In genomic region chr11:86983056-86983455, GRCm38 (mm10) we compare ENCODE assay signal across 24 mouse cellular contexts. TPM values are rescaled to one million over a fixed set of nuclear protein-coding genes. Genes with fewer than 3 reads are reported as not detected.
DNase-seq lines count a peak whose midpoint lies in the region; ATAC-seq and TF ChIP-seq lines count a peak whose summit lies in the region.
"Had no signal": no experiment of that assay in that cellular context is flagged by ENCODE, and none has a peak within 500 bp of the region (broad histone marks: within the 10 kb centered on the region; RNA-seq: fewer than 3 reads in every experiment).

No protein-coding gene starts in this region.

- H3K36me3 ChIP-seq in forebrain, embryonic 13.5 days (ENCODE audit: poor library complexity, severe bottlenecking), result no peaks in the 10 kb centered on the region; the same call in 1 of the 2 replicates
- H3K36me3 ChIP-seq in forebrain, embryonic 15.5 days, result no peaks in the 10 kb centered on the region
- H3K36me3 ChIP-seq in limb, embryonic 13.5 days, result no peaks in the 10 kb centered on the region; the same call in 1 of the 2 replicates
- no peaks in the 10 kb centered on the region for H3K36me3 ChIP-seq in limb, embryonic 10.5 days
- H3K36me3 ChIP-seq in midbrain, embryonic 15.5 days (replicated peaks), result no peaks in the 10 kb centered on the region
- H3K36me3 ChIP-seq: liver, embryonic 13.5 days; neural tube, embryonic 12.5 days had no signal

- no peak overlapping the region for H3K9ac ChIP-seq in forebrain, embryonic 13.5 days
- H3K9ac ChIP-seq in forebrain, embryonic 15.5 days (replicated peaks), result no peak overlapping the region
- H3K9ac ChIP-seq in limb, embryonic 13.5 days, result no peak overlapping the region
- H3K9ac ChIP-seq in midbrain, embryonic 15.5 days, result no peak overlapping the region
- H3K9ac ChIP-seq: heart, embryonic 12.5 days; liver, embryonic 13.5 days; neural tube, embryonic 12.5 days had no signal

- no peaks in the 10 kb centered on the region for H3K27me3 ChIP-seq in forebrain, embryonic 13.5 days
- no peaks in the 10 kb centered on the region for H3K27me3 ChIP-seq in forebrain, embryonic 15.5 days
- no peaks in the 10 kb centered on the region for H3K27me3 ChIP-seq in limb, embryonic 13.5 days
- H3K27me3 ChIP-seq in limb, embryonic 10.5 days (ENCODE audit: low read depth, poor library complexity, severe bottlenecking), result no peaks in the 10 kb centered on the region
- no peaks in the 10 kb centered on the region for H3K27me3 ChIP-seq in midbrain, embryonic 15.5 days (replicated peaks)
- H3K27me3 ChIP-seq: heart, embryonic 12.5 days; liver, embryonic 13.5 days; neural tube, embryonic 12.5 days had no signal

- no peaks in the 10 kb centered on the region for H3K9me3 ChIP-seq in forebrain, embryonic 13.5 days (replicated peaks)
- no peaks in the 10 kb centered on the region for H3K9me3 ChIP-seq in forebrain, embryonic 15.5 days
- no peaks in the 10 kb centered on the region for H3K9me3 ChIP-seq in limb, embryonic 13.5 days
- H3K9me3 ChIP-seq in limb, embryonic 10.5 days (replicated peaks), result no peaks in the 10 kb centered on the region
- no peaks in the 10 kb centered on the region for H3K9me3 ChIP-seq in midbrain, embryonic 15.5 days
- H3K9me3 ChIP-seq: heart, embryonic 12.5 days; liver, embryonic 13.5 days; neural tube, embryonic 12.5 days had no signal

- H3K27ac ChIP-seq in forebrain, embryonic 13.5 days, result peak overlapping the region; percentile 31
- no peak overlapping the region for H3K27ac ChIP-seq in forebrain, embryonic 15.5 days (replicated peaks)
- H3K27ac ChIP-seq in limb, embryonic 13.5 days, result peak overlapping the region; percentile 28; the same call in 1 of the 2 replicates
- no peak overlapping the region for H3K27ac ChIP-seq in limb, embryonic 10.5 days
- peak overlapping the region; percentile 34 for H3K27ac ChIP-seq in midbrain, embryonic 15.5 days
- H3K27ac ChIP-seq: liver, embryonic 13.5 days; neural tube, embryonic 12.5 days; stomach, postnatal 0 days had no signal

- no peak for ATAC-seq in forebrain, embryonic 13.5 days
- no peak for ATAC-seq in forebrain, embryonic 15.5 days (replicated peaks)
- no peak for ATAC-seq in limb, embryonic 13.5 days (ENCODE audit: low FRiP score, low read depth)
- ATAC-seq in midbrain, embryonic 15.5 days (replicated peaks), result no peak
- ATAC-seq: CD4-positive, CD25-positive, alpha-beta regulatory T cell, adult 4 months; forebrain, embryonic 16.5 days; intestine, postnatal 0 days had no signal

- no peak overlapping the region for H3K4me3 ChIP-seq in forebrain, embryonic 13.5 days
- no peak overlapping the region for H3K4me3 ChIP-seq in forebrain, embryonic 15.5 days
- H3K4me3 ChIP-seq in limb, embryonic 13.5 days, result no peak overlapping the region
- H3K4me3 ChIP-seq in limb, embryonic 10.5 days, result no peak overlapping the region
- no peak overlapping the region for H3K4me3 ChIP-seq in midbrain, embryonic 15.5 days
- H3K4me3 ChIP-seq: heart, embryonic 12.5 days; liver, embryonic 13.5 days; neural tube, embryonic 12.5 days had no signal

- DNase-seq in limb, embryonic 10.5 days (ENCODE audit: low spot score), result no peak
- peak; percentile 73 for DNase-seq in brain, embryonic 14.5 days (ENCODE audit: low read depth)
- no peak for DNase-seq in kidney, postnatal 4 days
- DNase-seq: adrenal gland, postnatal 25 days; cerebellum, adult 9-10 months; gastrocnemius, postnatal 10 days; heart, postnatal 14 days; kidney, postnatal 25 days; liver, embryonic 13.5 days; lung, adult 2 months; lung, postnatal 14 days; right cerebral cortex, adult 18-20 months; thymus, adult 2 months; thymus, postnatal 4 days had no signal

- TF ChIP-seq CTCF in brain, embryonic 14.5 days (IDR thresholded peaks at IDR 0.05; ENCODE audit: borderline replicate concordance, extremely low read depth, insufficient read depth, insufficient read length), result no peak

- 23% methylated on average over 6 of the region's 6 CpGs for WGBS in forebrain, embryonic 13.5 days
- WGBS in forebrain, embryonic 15.5 days, result 28% methylated on average over 6 of the region's 6 CpGs
- 58% methylated on average over 6 of the region's 6 CpGs for WGBS in limb, embryonic 13.5 days
- 78% methylated on average over 6 of the region's 6 CpGs for WGBS in limb, embryonic 10.5 days
- WGBS in midbrain, embryonic 15.5 days, result 19% methylated on average over 6 of the region's 6 CpGs

- TF ChIP-seq POLR2A in brain, embryonic 14.5 days (IDR thresholded peaks at IDR 0.05; ENCODE audit: borderline replicate concordance, extremely low read depth, insufficient read depth, insufficient read length, poor library complexity, severe bottlenecking), result no peak

- H3K4me2 ChIP-seq in forebrain, embryonic 13.5 days, result no peak overlapping the region
- no peak overlapping the region for H3K4me2 ChIP-seq in forebrain, embryonic 15.5 days (replicated peaks)
- no peak overlapping the region for H3K4me2 ChIP-seq in limb, embryonic 13.5 days (replicated peaks)
- H3K4me2 ChIP-seq in midbrain, embryonic 15.5 days, result no peak overlapping the region
- H3K4me2 ChIP-seq: heart, embryonic 12.5 days; liver, embryonic 13.5 days; neural tube, embryonic 12.5 days had no signal

- H3K4me1 ChIP-seq in forebrain, embryonic 13.5 days, result peaks cover 20% of the 10 kb centered on the region
- no peaks in the 10 kb centered on the region for H3K4me1 ChIP-seq in forebrain, embryonic 15.5 days
- peaks cover 36% of the 10 kb centered on the region for H3K4me1 ChIP-seq in limb, embryonic 13.5 days
- no peaks in the 10 kb centered on the region for H3K4me1 ChIP-seq in limb, embryonic 10.5 days
- H3K4me1 ChIP-seq in midbrain, embryonic 15.5 days, result peaks cover 14% of the 10 kb centered on the region

RNA-seq across cellular contexts. Expression of gene Ypel2, which starts 10.5 kb away (rescaled TPM):
- 7.4 and 7.7 TPM in 2 replicates for polyA plus RNA-seq in forebrain, embryonic 13.5 days (2015; fragmentation: Nextera tagmentation; extraction: Ambion mirVana)
- polyA plus RNA-seq in forebrain, embryonic 15.5 days (2015; fragmentation: Nextera tagmentation; extraction: Ambion mirVana), result 8.1 and 8.3 TPM in 2 replicates
- 11.6 and 12.5 TPM in 2 replicates for polyA plus RNA-seq in limb, embryonic 13.5 days (2015; fragmentation: Nextera tagmentation; extraction: Ambion mirVana)
- 3.0 and 5.5 TPM in 2 replicates for polyA plus RNA-seq in limb, embryonic 10.5 days (2016; fragmentation: Nextera tagmentation; extraction: Ambion mirVana)
- polyA plus RNA-seq in brain, embryonic 14.5 days (2012; rRNA removed), result 6.3 and 6.6 TPM in 2 replicates
- polyA plus RNA-seq in midbrain, embryonic 15.5 days (2015; fragmentation: Nextera tagmentation; extraction: Ambion mirVana), result 6.6 and 6.8 TPM in 2 replicates

Comparison
In these comparisons a context has a peak if more than half of its experiments do, and no peak if none do; other contexts are left out.
1. H3K27ac ChIP-seq: peak in forebrain, embryonic 13.5 days (single experiment), limb, embryonic 13.5 days (single experiment) and midbrain, embryonic 15.5 days (single experiment); none in forebrain, embryonic 15.5 days (single experiment) and limb, embryonic 10.5 days (single experiment).